In genomic region chr2:28527436-28528353, GRCm38 (mm10) we compare ENCODE assay signal across 14 mouse cellular contexts. TPM values are rescaled to one million over a fixed set of nuclear protein-coding genes. Genes with fewer than 3 reads are reported as not detected.
DNase-seq lines count a peak whose midpoint lies in the region; ATAC-seq and TF ChIP-seq lines count a peak whose summit lies in the region.
"Had no signal": no experiment of that assay in that cellular context is flagged by ENCODE, and none has a peak within 500 bp of the region (broad histone marks: within the 10 kb centered on the region; RNA-seq: fewer than 3 reads in every experiment).

No protein-coding gene starts in this region.

- peak overlapping the region; percentile 20; the same call in 1 of the 2 replicates for H3K9ac ChIP-seq in midbrain, embryonic 12.5 days (replicated peaks)
- H3K9ac ChIP-seq in midbrain, embryonic 15.5 days = no peak overlapping the region
- H3K9ac ChIP-seq in hindbrain, postnatal 0 days (replicated peaks; ENCODE audit: low read length) = no peak overlapping the region
- no peak overlapping the region for H3K9ac ChIP-seq in forebrain, embryonic 15.5 days (replicated peaks)
- H3K9ac ChIP-seq: lung, embryonic 15.5 days had no signal

- no peaks in the 10 kb centered on the region for H3K36me3 ChIP-seq in midbrain, embryonic 12.5 days
- no peaks in the 10 kb centered on the region for H3K36me3 ChIP-seq in midbrain, embryonic 15.5 days (replicated peaks)
- no peaks in the 10 kb centered on the region for H3K36me3 ChIP-seq in hindbrain, postnatal 0 days (ENCODE audit: insufficient read depth, low read length)
- H3K36me3 ChIP-seq in forebrain, embryonic 15.5 days = no peaks in the 10 kb centered on the region
- H3K36me3 ChIP-seq: lung, embryonic 15.5 days had no signal

- H3K9me3 ChIP-seq in midbrain, embryonic 12.5 days = no peaks in the 10 kb centered on the region
- H3K9me3 ChIP-seq in midbrain, embryonic 15.5 days = no peaks in the 10 kb centered on the region
- no peaks in the 10 kb centered on the region for H3K9me3 ChIP-seq in hindbrain, postnatal 0 days (ENCODE audit: low read length)
- H3K9me3 ChIP-seq in forebrain, embryonic 15.5 days = no peaks in the 10 kb centered on the region
- H3K9me3 ChIP-seq: lung, embryonic 15.5 days had no signal

- TF ChIP-seq CTCF in hindbrain, postnatal 0 days (IDR thresholded peaks at IDR 0.05; ENCODE audit: low read depth) = no peak

- WGBS in midbrain, embryonic 12.5 days = 87% methylated on average over 20 of the region's 20 CpGs
- 84% methylated on average over 20 of the region's 20 CpGs for WGBS in midbrain, embryonic 15.5 days
- 67% methylated on average over 20 of the region's 20 CpGs for WGBS in hindbrain, postnatal 0 days
- 84% methylated on average over 20 of the region's 20 CpGs for WGBS in forebrain, embryonic 15.5 days

- ATAC-seq in midbrain, embryonic 12.5 days (ENCODE audit: low FRiP score, low read depth) = no peak
- no peak for ATAC-seq in midbrain, embryonic 15.5 days (replicated peaks)
- ATAC-seq in hindbrain, postnatal 0 days = no peak
- no peak for ATAC-seq in forebrain, embryonic 15.5 days (replicated peaks)
- ATAC-seq: intestine, postnatal 0 days had no signal

- no peak overlapping the region for H3K4me2 ChIP-seq in midbrain, embryonic 12.5 days (replicated peaks)
- no peak overlapping the region for H3K4me2 ChIP-seq in midbrain, embryonic 15.5 days
- H3K4me2 ChIP-seq in hindbrain, postnatal 0 days (ENCODE audit: low read depth, low read length) = no peak overlapping the region
- no peak overlapping the region for H3K4me2 ChIP-seq in forebrain, embryonic 15.5 days (replicated peaks)
- H3K4me2 ChIP-seq: lung, embryonic 15.5 days had no signal

- peak; percentile 57 to 63 for DNase-seq in cerebellum, postnatal 10 days
- DNase-seq in hindbrain, postnatal 0 days (ENCODE audit: low spot score) = no peak
- no peak for DNase-seq in thymus, postnatal 25 days
- no peak for DNase-seq in ovary, postnatal 36 days (ENCODE audit: low spot score)
- DNase-seq: adrenal gland, adult 8-10 months; heart, postnatal 10 days; kidney, postnatal 25 days had no signal

- H3K4me3 ChIP-seq in midbrain, embryonic 12.5 days = no peak overlapping the region
- H3K4me3 ChIP-seq in midbrain, embryonic 15.5 days = no peak overlapping the region
- H3K4me3 ChIP-seq in hindbrain, postnatal 0 days (ENCODE audit: low read length) = no peak overlapping the region
- no peak overlapping the region for H3K4me3 ChIP-seq in forebrain, embryonic 15.5 days
- H3K4me3 ChIP-seq: lung, embryonic 15.5 days had no signal

- H3K4me1 ChIP-seq in midbrain, embryonic 12.5 days = peaks cover 82% of the 10 kb centered on the region
- H3K4me1 ChIP-seq in midbrain, embryonic 15.5 days = peaks cover 90% of the 10 kb centered on the region
- H3K4me1 ChIP-seq in hindbrain, postnatal 0 days (ENCODE audit: insufficient read depth, low read length) = peaks cover 45% of the 10 kb centered on the region
- peaks cover 79% of the 10 kb centered on the region for H3K4me1 ChIP-seq in forebrain, embryonic 15.5 days

- peak overlapping the region; percentile 25; the same call in 1 of the 2 replicates for H3K27ac ChIP-seq in midbrain, embryonic 12.5 days (replicated peaks)
- H3K27ac ChIP-seq in midbrain, embryonic 15.5 days = no peak overlapping the region
- peak overlapping the region; percentile 22; the same call in 1 of the 2 replicates for H3K27ac ChIP-seq in hindbrain, postnatal 0 days
- no peak overlapping the region for H3K27ac ChIP-seq in forebrain, embryonic 15.5 days (replicated peaks)

- no peaks in the 10 kb centered on the region for H3K27me3 ChIP-seq in midbrain, embryonic 12.5 days
- no peaks in the 10 kb centered on the region for H3K27me3 ChIP-seq in midbrain, embryonic 15.5 days (replicated peaks)
- H3K27me3 ChIP-seq in hindbrain, postnatal 0 days (ENCODE audit: insufficient read depth, low read length) = no peaks in the 10 kb centered on the region
- H3K27me3 ChIP-seq in forebrain, embryonic 15.5 days = no peaks in the 10 kb centered on the region
- H3K27me3 ChIP-seq: lung, embryonic 15.5 days had no signal

RNA-seq across cellular contexts. Expression of gene Ralgds, which starts 14.8 kb away (rescaled TPM):
- polyA plus RNA-seq in midbrain, embryonic 12.5 days (2016; fragmentation: Nextera tagmentation; extraction: Ambion mirVana) = 87.6 and 93.5 TPM in 2 replicates
- 92.0 and 94.8 TPM in 2 replicates for polyA plus RNA-seq in midbrain, embryonic 15.5 days (2015; fragmentation: Nextera tagmentation; extraction: Ambion mirVana)
- total RNA-seq in hindbrain, postnatal 0 days (2014; rRNA removed) = 263 and 266 TPM in 2 replicates
- polyA plus RNA-seq in hindbrain, postnatal 0 days (2015; fragmentation: Nextera tagmentation; extraction: Ambion mirVana) = 74.6 and 76.8 TPM in 2 replicates
- 84.6 and 87.8 TPM in 2 replicates for polyA plus RNA-seq in forebrain, embryonic 15.5 days (2015; fragmentation: Nextera tagmentation; extraction: Ambion mirVana)

RNA-seq across cellular contexts. Expression of gene Gm10134, which starts 21.8 kb away (rescaled TPM):
- polyA plus RNA-seq in midbrain, embryonic 12.5 days (2016; fragmentation: Nextera tagmentation; extraction: Ambion mirVana) = 1.5 TPM in 1 of 2 replicates, not detected in the other
- polyA plus RNA-seq in midbrain, embryonic 15.5 days (2015; fragmentation: Nextera tagmentation; extraction: Ambion mirVana) = 1.4 and 2.4 TPM in 2 replicates
- not detected in 2 replicates for total RNA-seq in hindbrain, postnatal 0 days (2014; rRNA removed)
- 4.0 and 4.8 TPM in 2 replicates for polyA plus RNA-seq in hindbrain, postnatal 0 days (2015; fragmentation: Nextera tagmentation; extraction: Ambion mirVana)
- 0.60 and 0.92 TPM in 2 replicates for polyA plus RNA-seq in forebrain, embryonic 15.5 days (2015; fragmentation: Nextera tagmentation; extraction: Ambion mirVana)
- total RNA-seq: liver, adult 2 months had no signal
- polyA plus RNA-seq: embryonic facial prominence, embryonic 11.5 days; liver, adult 2 months had no signal

RNA-seq across cellular contexts. Expression of gene Gbgt1, which starts 31.0 kb away (rescaled TPM):
- 1.0 and 1.2 TPM in 2 replicates for polyA plus RNA-seq in midbrain, embryonic 12.5 days (2016; fragmentation: Nextera tagmentation; extraction: Ambion mirVana)
- 1.1 and 1.4 TPM in 2 replicates for polyA plus RNA-seq in midbrain, embryonic 15.5 days (2015; fragmentation: Nextera tagmentation; extraction: Ambion mirVana)
- 3.7 and 8.2 TPM in 2 replicates for total RNA-seq in hindbrain, postnatal 0 days (2014; rRNA removed)
- polyA plus RNA-seq in hindbrain, postnatal 0 days (2015; fragmentation: Nextera tagmentation; extraction: Ambion mirVana) = 1.5 and 1.7 TPM in 2 replicates
- 0.50 and 0.68 TPM in 2 replicates for polyA plus RNA-seq in forebrain, embryonic 15.5 days (2015; fragmentation: Nextera tagmentation; extraction: Ambion mirVana)
- polyA plus RNA-seq: embryonic facial prominence, embryonic 11.5 days had no signal

RNA-seq across cellular contexts. Expression of gene Cel, which starts 35.5 kb away (rescaled TPM):
- polyA plus RNA-seq in midbrain, embryonic 12.5 days (2016; fragmentation: Nextera tagmentation; extraction: Ambion mirVana) = not detected in 2 replicates
- polyA plus RNA-seq in midbrain, embryonic 15.5 days (2015; fragmentation: Nextera tagmentation; extraction: Ambion mirVana) = 0.10 and 0.13 TPM in 2 replicates
- total RNA-seq in hindbrain, postnatal 0 days (2014; rRNA removed) = not detected in 2 replicates
- polyA plus RNA-seq in hindbrain, postnatal 0 days (2015; fragmentation: Nextera tagmentation; extraction: Ambion mirVana) = not detected in 2 replicates
- polyA plus RNA-seq in forebrain, embryonic 15.5 days (2015; fragmentation: Nextera tagmentation; extraction: Ambion mirVana) = 0.10 TPM in 1 of 2 replicates, not detected in the other
- total RNA-seq: adrenal gland, adult 8-10 months; heart, postnatal 10 days had no signal
- polyA plus RNA-seq: embryonic facial prominence, embryonic 11.5 days; lung, embryonic 15.5 days had no signal

RNA-seq across cellular contexts. Expression of gene Gtf3c5, which starts 55.9 kb away (rescaled TPM):
- polyA plus RNA-seq in midbrain, embryonic 12.5 days (2016; fragmentation: Nextera tagmentation; extraction: Ambion mirVana) = 51.9 and 55.5 TPM in 2 replicates
- 48.2 and 49.2 TPM in 2 replicates for polyA plus RNA-seq in midbrain, embryonic 15.5 days (2015; fragmentation: Nextera tagmentation; extraction: Ambion mirVana)
- 23.1 and 28.4 TPM in 2 replicates for total RNA-seq in hindbrain, postnatal 0 days (2014; rRNA removed)
- 27.4 and 29.5 TPM in 2 replicates for polyA plus RNA-seq in hindbrain, postnatal 0 days (2015; fragmentation: Nextera tagmentation; extraction: Ambion mirVana)
- 41.8 and 42.3 TPM in 2 replicates for polyA plus RNA-seq in forebrain, embryonic 15.5 days (2015; fragmentation: Nextera tagmentation; extraction: Ambion mirVana)

Comparison
In these comparisons a context has a peak if more than half of its experiments do, and no peak if none do; other contexts are left out.
1. H3K27ac ChIP-seq: peak in midbrain, embryonic 12.5 days (single experiment) and hindbrain, postnatal 0 days (single experiment); none in midbrain, embryonic 15.5 days (single experiment) and forebrain, embryonic 15.5 days (single experiment).
2. DNase-seq: peak in cerebellum, postnatal 10 days (2 of 2); none in hindbrain, postnatal 0 days (single experiment), thymus, postnatal 25 days (single experiment) and ovary, postnatal 36 days (single experiment).